Mouse (Mus musculus) gastrocnemius, postnatal 4 days (tissue): ENCODE results near the gene Kcnh1. TPM values are rescaled to one million over a fixed set of nuclear protein-coding genes. Genes with fewer than 3 reads are reported as not detected.

Source experiments
- DNase-seq, 2 experiments: peaks; one replicate each; pipeline ENCODE4 v3.0.0; 2021 to 2022; ENCODE audit warnings: low spot score in 2 of 2, mixed read lengths in 2 of 2
- total RNA-seq, 2 experiments: library from RNA; stranded (reverse); gene quantifications; 2 replicates each; pipeline ENCODE4 v1.2.3; 2021

Gene Kcnh1
- total RNA-seq, 2 experiments from 2014 or later: 0.10 to 0.12 TPM

GRCm38 (mm10) chr1:192402911-192403704 lies 212.5 kb downstream of the Kcnh1 start:
- no peak for DNase-seq

GRCm38 (mm10) chr1:192405136-192405535 lies 214.6 kb downstream of the Kcnh1 start:
- DNase-seq: no peak

- no peak for DNase-seq
Measured at GRCm38 (mm10) chr1:192406589-192406988, 216.0 kb downstream of the Kcnh1 start.

- no peak for DNase-seq
Measured at GRCm38 (mm10) chr1:192415813-192416212, 225.2 kb downstream of the Kcnh1 start.

DNA sequence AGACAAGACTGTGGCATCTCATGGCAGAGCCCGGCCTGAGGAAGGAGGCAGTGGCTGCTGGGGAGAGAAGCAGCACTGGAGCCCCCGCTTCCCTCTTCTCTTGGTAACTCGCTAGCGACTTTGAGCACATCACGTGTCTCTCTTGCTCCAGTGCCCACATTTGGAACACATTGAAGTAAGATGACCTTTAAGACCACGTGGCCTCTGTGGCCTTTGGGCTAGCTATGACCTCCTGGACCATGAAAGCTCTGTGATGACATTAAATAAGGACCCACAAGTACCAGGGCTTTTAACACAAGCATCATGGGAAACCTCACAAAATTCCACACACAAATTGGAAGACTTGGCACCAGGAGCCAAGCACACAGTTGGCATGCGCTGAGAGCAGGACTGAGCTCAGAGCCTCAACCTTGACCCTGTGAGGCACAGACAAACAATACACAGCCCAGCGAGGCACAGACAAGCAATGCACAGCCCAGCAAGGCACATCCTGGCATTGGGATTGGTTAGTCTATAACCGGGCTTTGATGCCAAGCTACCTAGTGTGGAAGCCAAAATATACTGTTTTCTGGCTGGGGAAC lies 225.8 kb downstream of the Kcnh1 start:
- no peak for DNase-seq

GRCm38 (mm10) chr1:192419176-192419575 lies 228.6 kb downstream of the Kcnh1 start:
- DNase-seq: no peak

- no peak for DNase-seq
Measured at GRCm38 (mm10) chr1:192421377-192422166, 231.0 kb downstream of the Kcnh1 start.

DNA sequence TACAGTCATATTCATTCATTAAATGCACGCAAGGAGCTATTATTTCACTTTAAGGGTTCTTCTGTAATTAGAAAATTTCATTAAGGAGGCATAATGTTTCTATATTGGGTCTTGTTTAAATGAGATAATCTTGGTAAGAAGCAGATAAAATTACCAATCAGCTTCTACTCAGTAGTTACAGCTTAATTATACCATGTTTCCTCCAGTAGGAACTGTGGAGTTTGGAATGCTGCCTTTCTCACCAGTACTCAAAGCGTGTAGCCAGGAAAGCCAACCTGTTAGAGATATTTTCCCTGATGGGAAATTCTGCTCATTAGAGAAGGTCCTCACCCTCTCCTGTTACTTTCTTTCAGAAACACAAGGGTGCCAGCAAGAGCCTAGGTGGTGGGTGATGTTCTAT lies 240.8 kb downstream of the Kcnh1 start:
- no peak for DNase-seq

DNA sequence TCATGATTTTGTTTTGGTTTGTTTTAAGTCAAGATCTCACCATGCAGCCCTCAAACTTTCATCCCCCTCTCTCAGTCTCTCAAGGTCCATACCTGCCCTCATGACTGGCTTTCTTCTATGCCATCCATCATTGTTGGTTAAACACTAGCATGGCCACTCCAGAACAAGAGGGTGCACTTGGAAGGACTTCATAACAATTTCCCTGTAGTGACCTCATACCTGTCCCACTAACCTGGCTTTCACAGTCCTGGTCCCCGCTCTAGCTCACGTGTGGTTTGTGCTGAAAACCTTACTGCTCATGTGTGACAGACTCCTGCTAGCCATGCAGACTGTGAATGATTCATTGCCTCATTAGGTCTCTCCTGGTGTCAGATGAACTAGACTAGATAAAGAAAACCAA lies 244.9 kb downstream of the Kcnh1 start:
- no peak for DNase-seq

DNA sequence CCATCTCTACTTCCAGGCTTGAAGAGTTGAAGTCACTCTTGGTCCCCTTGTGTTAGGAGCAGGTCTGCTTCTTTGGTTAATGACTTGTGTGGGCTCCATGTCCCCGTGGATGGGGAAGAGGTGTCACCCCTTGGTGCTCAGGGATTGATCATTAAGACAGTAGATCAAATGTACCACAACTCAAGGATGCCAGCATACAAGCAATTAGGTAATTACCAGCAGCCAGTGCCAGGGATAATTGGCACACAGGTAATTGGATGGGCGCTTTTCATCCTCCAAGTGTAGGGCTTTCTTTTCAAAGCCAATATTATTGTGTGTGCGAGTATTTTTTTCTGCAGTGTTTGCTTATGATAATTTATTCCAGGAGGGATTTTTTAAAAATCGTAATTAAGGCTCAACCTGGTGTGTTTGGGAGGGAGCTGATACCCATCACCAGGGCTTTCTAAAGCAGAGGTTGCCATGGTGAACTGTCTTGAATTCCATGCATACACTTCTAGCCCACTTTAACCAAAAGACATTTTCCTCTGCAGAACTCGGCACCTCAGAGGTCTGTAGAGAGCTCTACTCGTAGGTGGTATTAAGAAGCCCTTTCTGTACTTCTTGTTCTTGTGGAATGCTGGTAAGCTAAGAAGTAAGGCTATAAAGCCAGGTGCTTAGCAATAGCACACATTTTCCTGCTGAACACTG lies 248.7 kb downstream of the Kcnh1 start:
- no peak for DNase-seq

DNA sequence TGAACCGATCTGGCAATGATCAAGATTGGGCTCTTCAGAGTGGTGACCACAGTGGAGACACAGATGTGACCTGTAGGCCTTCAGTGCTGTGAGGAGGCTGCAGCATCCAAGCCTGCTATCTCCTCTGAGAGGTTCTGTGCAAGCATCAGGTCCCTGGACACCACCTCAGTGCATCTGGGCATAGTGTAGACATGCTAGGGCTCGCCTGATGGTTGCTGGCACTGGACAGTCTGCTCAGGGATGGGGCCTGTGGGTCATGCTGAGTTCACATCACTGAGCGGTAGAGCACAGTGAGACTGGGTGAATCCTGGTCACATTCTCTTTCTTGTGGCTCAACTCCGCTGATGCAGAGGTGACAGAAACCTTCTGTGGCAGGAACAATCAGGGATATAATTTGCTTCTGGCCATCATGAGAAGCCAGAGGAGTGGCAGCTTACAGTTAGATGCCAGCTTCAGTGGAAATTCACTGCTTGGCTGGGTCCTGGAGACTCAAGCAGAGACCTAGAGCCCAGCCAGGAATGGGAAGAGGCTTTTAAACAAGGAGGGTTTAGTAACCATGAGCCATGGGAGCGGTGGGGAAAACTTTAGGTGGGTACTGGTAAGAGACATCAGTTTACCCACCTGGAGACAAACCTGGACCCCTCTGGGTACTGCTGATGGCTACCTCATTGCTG lies 252.3 kb downstream of the Kcnh1 start:
- DNase-seq: no peak

- no peak for DNase-seq
Measured at GRCm38 (mm10) chr1:192443998-192444657, 253.6 kb downstream of the Kcnh1 start.

DNA sequence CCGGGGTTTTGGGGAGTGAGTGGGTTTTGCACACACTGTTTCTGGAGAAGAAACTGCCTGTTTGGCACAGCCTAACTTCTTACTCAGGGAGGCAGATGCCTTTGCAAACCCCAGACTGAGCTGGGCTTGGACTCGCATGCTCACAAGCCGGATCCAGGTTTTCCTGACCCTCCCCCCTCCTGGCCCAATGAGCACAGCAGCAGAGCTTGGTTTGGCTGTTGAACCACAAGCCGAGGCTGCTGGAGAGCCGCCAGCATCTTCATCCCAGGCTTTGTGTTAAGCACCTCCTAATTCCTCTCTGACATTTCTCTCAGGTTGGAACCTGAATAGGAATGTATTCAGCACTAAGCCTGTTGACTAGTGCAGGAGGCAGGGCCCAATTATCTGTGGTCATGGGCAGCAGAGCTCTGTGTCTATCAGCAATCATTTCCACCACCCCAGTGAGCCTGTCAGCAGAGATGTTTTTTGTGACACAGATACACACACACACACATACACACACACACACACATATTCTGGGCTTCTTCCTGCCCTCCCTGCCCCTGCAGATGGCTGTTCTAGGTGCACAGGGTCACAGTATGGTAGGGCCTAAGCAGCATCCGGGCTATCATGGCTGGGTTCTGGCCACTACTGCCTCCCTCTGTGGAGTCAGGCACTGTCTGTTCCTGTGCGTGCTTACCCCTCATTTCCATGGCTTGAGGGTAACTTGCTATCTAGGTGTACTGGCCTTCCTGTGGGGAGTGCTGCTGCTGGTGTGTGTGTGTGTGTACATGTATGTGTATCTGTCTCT lies 254.3 kb downstream of the Kcnh1 start:
- DNase-seq: peak; percentile 33 to 51

- DNase-seq: no peak
Measured at GRCm38 (mm10) chr1:192446158-192446557, 255.6 kb downstream of the Kcnh1 start.

GRCm38 (mm10) chr1:192447666-192448065 lies 257.1 kb downstream of the Kcnh1 start:
- no peak for DNase-seq

DNA sequence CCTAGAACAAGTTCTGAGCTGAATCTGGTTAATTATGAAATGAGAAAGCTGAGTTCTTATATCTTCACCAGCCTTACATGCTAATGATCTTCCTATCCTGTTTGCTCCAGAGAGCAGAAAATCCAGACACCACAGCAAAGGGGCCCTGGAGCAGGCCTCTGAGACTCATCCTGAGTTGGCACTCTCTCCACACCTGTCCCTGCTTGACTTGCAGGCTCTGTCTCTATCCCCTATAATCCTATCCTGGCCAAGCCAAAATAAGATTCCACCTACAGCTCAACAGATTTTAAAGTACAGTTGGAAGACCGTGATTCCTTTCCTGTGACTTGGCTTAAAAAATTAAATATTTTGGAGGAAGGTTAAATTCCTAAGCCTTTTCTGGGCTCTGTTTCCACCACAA lies 257.9 kb downstream of the Kcnh1 start:
- DNase-seq: no peak

GRCm38 (mm10) chr1:192449572-192450351 lies 259.2 kb downstream of the Kcnh1 start:
- no peak for DNase-seq

DNA sequence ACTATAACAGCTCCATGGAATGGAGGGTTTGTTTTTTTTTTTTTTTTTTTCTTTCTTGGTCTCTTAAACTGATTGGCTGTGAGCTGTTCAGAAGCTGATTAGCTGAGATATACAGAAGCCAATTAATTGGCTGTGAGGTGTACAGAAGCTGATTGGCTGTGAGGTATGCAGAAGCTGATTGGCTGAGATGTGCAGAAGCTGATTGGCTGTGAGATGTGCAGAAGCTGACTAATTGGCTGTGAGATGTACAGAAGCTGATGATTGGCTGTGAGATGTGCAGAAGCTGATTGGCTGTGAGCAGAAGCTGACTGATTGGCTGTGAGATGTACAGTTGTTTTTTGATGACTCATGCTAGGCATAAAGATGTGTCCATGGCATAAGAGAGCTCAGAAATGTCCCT lies 259.9 kb downstream of the Kcnh1 start:
- DNase-seq: no peak

DNA sequence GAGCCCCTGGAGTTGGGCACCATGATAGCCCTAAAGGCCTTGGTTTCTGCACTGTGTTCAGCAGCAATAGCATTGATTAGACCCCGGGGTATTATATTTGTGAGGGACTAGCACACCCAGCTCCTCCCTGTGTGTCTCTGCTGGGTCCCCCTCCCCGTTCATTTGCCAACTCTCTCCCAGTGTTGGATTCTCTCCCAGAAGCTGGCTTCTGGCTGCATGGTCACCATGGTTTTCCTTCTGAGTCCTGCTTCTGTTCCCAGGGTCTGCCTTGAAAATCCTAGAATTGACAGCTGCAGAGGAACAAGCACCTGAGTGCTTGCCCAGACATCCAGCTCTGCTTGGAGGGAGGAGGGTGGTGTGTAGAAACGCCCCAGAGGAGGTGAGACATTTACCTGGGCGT lies 261.1 kb downstream of the Kcnh1 start:
- no peak for DNase-seq
